Mouse (Mus musculus): ENCODE results near the gene Rcc1. TPM values are rescaled to one million over a fixed set of nuclear protein-coding genes. Genes with fewer than 3 reads are reported as not detected.

Rcc1 gene
- total RNA-seq, 2 experiments from 2014 or later = 13.8 to 14.0 TPM

GRCm38 (mm10) chr4:132363487-132363886 is 10.1 kb upstream of the Rcc1 start:
- intact Hi-C loops (cut with DNase I) = no loop called here
- DNase-seq (ENCODE audit: low spot score in 2 of 2) = no peak

GRCm38 (mm10) chr4:132359510-132359909 is 6.1 kb upstream of the Rcc1 start:
- intact Hi-C loops (cut with DNase I) = no loop called here
- DNase-seq (ENCODE audit: low spot score in 2 of 2) = no peak

GRCm38 (mm10) chr4:132356170-132356569 is 2.8 kb upstream of the Rcc1 start:
- intact Hi-C loops (cut with DNase I) = no loop called here
- DNase-seq (ENCODE audit: low spot score in 2 of 2) = no peak

GRCm38 (mm10) chr4:132355403-132355802 is 2.0 kb upstream of the Rcc1 start:
- intact Hi-C loops (cut with DNase I) = no loop called here

GRCm38 (mm10) chr4:132354571-132354970 is 1.2 kb upstream of the Rcc1 start:
- intact Hi-C loops (cut with DNase I) = loop anchor here (5.0 kb wide), 2 partner anchors 58 to 82 kb away; partner anchors contain the start of gene Taf12
- DNase-seq (ENCODE audit: low spot score in 2 of 2) = no peak

More at GRCm38 (mm10) chr4:132355403-132355802, 2.0 kb upstream of the Rcc1 start:
- DNase-seq (ENCODE audit: low spot score in 2 of 2) = no peak

- intact Hi-C loops (cut with DNase I) = loop anchor here (5.0 kb wide), 2 partner anchors 60 to 80 kb away; partner anchors contain the start of gene Taf12
- no peak for DNase-seq (ENCODE audit: low spot score in 2 of 2)
Measured at GRCm38 (mm10) chr4:132352739-132353138, 666 bp downstream of the Rcc1 start.

- no peak for DNase-seq (ENCODE audit: low spot score in 2 of 2)
- intact Hi-C loops (cut with DNase I) = loop anchor here (5.0 kb wide), 2 partner anchors 61 to 79 kb away; partner anchors contain the start of gene Taf12
Measured at GRCm38 (mm10) chr4:132351401-132351800, 2.0 kb downstream of the Rcc1 start.

GRCm38 (mm10) chr4:132350854-132351253 is 2.6 kb downstream of the Rcc1 start:
- intact Hi-C loops (cut with DNase I) = loop anchor here (5.0 kb wide), 2 partner anchors 61 to 79 kb away; partner anchors contain the start of gene Taf12
- DNase-seq (ENCODE audit: low spot score in 2 of 2) = no peak

- intact Hi-C loops (cut with DNase I) = loop anchor here (5.0 kb wide), 2 partner anchors 62 to 78 kb away; partner anchors contain the start of gene Taf12
Measured at GRCm38 (mm10) chr4:132350123-132350740, 3.2 kb downstream of the Rcc1 start.

GRCm38 (mm10) chr4:132349495-132350122 is 3.8 kb downstream of the Rcc1 start:
- DNase-seq (ENCODE audit: low spot score in 2 of 2) = no peak
- intact Hi-C loops (cut with DNase I) = loop anchor here (5.0 kb wide), 3 partner anchors 57 to 77 kb away; partner anchors contain the start of gene Taf12

More at GRCm38 (mm10) chr4:132350123-132350740, 3.2 kb downstream of the Rcc1 start:
- no peak for DNase-seq (ENCODE audit: low spot score in 2 of 2)

- no peak for DNase-seq (ENCODE audit: low spot score in 2 of 2)
- intact Hi-C loops (cut with DNase I) = loop anchor here (5.0 kb wide), 1 partner anchor 54 kb away; no protein-coding TSS in a partner anchor
Measured at GRCm38 (mm10) chr4:132346661-132347060, 6.7 kb downstream of the Rcc1 start.

- no peak for DNase-seq (ENCODE audit: low spot score in 2 of 2)
- intact Hi-C loops (cut with DNase I) = loop anchor here (5.0 kb wide), 1 partner anchor 54 kb away; no protein-coding TSS in a partner anchor
Measured at GRCm38 (mm10) chr4:132346261-132346660, 7.1 kb downstream of the Rcc1 start.

- intact Hi-C loops (cut with DNase I) = loop anchor here (5.0 kb wide), 1 partner anchor 54 kb away; no protein-coding TSS in a partner anchor
- DNase-seq (ENCODE audit: low spot score in 2 of 2) = no peak
Measured at GRCm38 (mm10) chr4:132345843-132346212, 7.6 kb downstream of the Rcc1 start.

GRCm38 (mm10) chr4:132345135-132345842 is 8.1 kb downstream of the Rcc1 start:
- peak; percentile 94 to 97 for DNase-seq (ENCODE audit: low spot score in 2 of 2)
- intact Hi-C loops (cut with DNase I) = loop anchor here (5.0 kb wide), 1 partner anchor 53 kb away; no protein-coding TSS in a partner anchor

- peak in 1 of 2 experiments; percentile 41 for DNase-seq (ENCODE audit: low spot score in 2 of 2)
- intact Hi-C loops (cut with DNase I) = loop anchor here (5.0 kb wide), 1 partner anchor 52 kb away; no protein-coding TSS in a partner anchor
Measured at GRCm38 (mm10) chr4:132344403-132345134, 8.8 kb downstream of the Rcc1 start.

- intact Hi-C loops (cut with DNase I) = no loop called here
- no peak for DNase-seq (ENCODE audit: low spot score in 2 of 2)
Measured at GRCm38 (mm10) chr4:132341451-132341850, 12.0 kb downstream of the Rcc1 start.

GRCm38 (mm10) chr4:132338943-132339342 is 14.5 kb downstream of the Rcc1 start:
- DNase-seq (ENCODE audit: low spot score in 2 of 2) = peak; percentile 17 to 23
- intact Hi-C loops (cut with DNase I) = no loop called here

GRCm38 (mm10) chr4:132332880-132333279 is 20.5 kb downstream of the Rcc1 start:
- no peak for DNase-seq (ENCODE audit: low spot score in 2 of 2)
- intact Hi-C loops (cut with DNase I) = no loop called here

GRCm38 (mm10) chr4:132331960-132332359 is 21.4 kb downstream of the Rcc1 start:
- intact Hi-C loops (cut with DNase I) = no loop called here
- DNase-seq (ENCODE audit: low spot score in 2 of 2) = no peak

Measured in left cerebral cortex, postnatal 14 days (tissue).